Mouse (Mus musculus) inflammation-experienced regulatory T-cells (primary cell): Measurements from ENCODE around the gene Tomm5. TPM values are rescaled to one million over a fixed set of nuclear protein-coding genes. Genes with fewer than 3 reads are reported as not detected.

ENCODE experiments used
- polyA plus RNA-seq, 2 experiments: library from polyadenylated mRNA; unstranded; fragments of 100-300 nt; shearing (Covaris generic); gene quantifications; one replicate each; pipeline ENCODE4 v1.2.1; 2017

The Tomm5 gene
- 100 to 1,000 TPM; 128 to 133 TPM for polyA plus RNA-seq

DNA sequence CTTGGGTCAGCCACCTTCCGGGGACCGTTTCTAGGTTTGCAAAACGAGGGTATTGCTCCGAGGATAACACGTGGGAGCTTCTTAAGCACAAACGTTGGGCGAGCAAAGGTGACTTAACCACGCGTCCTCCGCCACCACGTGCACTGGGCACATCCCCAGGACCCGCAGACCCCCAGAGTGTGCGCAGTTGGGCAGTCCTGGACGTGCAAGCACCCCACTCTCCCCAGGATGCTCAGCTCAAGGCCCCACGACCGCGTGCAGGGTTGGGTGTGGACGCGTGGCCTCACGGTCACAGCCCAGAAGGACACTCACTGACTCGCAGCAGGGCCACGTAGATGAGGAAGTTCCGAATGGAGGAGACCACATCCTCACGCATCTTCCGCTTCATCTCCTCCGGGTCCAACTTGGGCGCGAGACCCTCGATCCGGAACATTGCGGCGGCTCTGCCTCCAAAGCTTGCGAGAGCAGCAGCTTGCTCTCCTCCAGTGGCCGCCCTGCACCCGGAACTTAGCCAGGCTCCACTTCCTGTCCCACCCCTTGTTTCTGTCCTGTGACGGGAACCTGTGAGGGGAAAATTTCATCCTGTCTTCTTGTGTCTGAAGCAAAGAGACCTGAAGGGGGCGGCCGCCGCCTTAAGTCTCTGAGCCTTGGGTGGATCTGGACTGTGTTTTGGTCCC, at the start of gene Tomm5:
Gene Tomm5, minus strand, starts transcription at position 514 of the 677 bp plus-strand sequence.

DNA sequence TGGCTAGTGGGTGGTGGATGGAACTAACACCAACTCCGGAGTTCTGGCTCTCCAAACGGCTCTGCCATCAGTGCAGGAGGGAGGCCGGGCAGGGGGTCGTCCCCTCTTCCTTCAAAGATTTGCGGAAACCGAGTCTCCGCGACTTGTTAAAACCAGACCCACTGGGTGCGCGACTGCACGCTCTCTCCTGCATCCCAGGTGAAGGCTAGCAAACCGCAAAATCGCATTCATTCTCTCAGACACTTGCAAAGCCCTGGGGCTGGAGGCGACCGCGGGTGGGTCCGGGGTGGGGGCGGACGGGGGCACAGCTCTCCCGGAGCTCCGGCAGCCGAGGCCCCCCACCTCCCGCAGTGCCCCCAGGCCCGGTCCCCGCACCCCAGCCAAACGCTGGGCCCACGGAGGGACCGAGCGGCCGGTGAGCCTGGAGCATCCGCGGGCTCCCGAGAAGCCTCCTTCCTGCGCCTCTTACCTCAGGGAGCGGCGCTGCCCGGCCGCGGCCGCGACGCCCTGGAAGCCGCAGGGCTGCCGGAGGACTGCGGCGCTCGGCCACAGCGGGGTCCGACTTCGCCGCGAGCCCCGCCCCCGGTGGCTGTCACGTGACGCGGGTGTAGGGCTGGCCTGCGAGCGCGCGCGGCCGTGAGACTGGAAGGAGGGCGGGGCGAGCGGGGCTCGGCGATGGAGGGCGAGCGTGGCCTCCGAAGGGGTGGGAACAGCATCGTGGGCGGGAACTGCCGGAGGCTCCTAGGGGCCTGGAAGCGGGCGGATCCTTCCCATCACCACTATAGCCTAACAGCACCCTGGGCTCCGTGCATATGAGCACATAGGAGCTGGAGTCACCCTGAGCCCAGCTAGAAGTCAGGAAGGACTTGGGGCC, 23.7 kb downstream of the Tomm5 start, which contains the start of gene Fbxo10:
Gene Fbxo10, minus strand, starts transcription at position 584 of the 874 bp plus-strand sequence.

Other genes starting within 250 kb of the Tomm5 start
- 10 to 100 TPM; 31.4 to 38.1 TPM for gene Grhpr, start 126.7 kb downstream of the Tomm5 start, polyA plus RNA-seq
- 10 to 100 TPM; 11.2 to 12.5 TPM for gene Zbtb5, start 95.7 kb downstream of the Tomm5 start, polyA plus RNA-seq
- 10 to 100 TPM; 47.9 to 58.1 TPM for gene Polr1e, start 89.5 kb downstream of the Tomm5 start, polyA plus RNA-seq
- 1 to 10 TPM; 1.9 to 5.7 TPM for gene Fbxo10, start 23.5 kb downstream of the Tomm5 start, polyA plus RNA-seq
- gene Frmpd1, start 76.8 kb upstream of the Tomm5 start, polyA plus RNA-seq, result under 1 TPM; 0.29 TPM
- gene Trmt10b, start 189.0 kb upstream of the Tomm5 start, polyA plus RNA-seq, result 10 to 100 TPM; 19.5 to 23.6 TPM
- gene Dcaf10, start 234.0 kb upstream of the Tomm5 start, polyA plus RNA-seq, result 10 to 100 TPM; 21.0 to 29.0 TPM
- gene Exosc3, start 234.6 kb upstream of the Tomm5 start, polyA plus RNA-seq, result 100 to 1,000 TPM; 115 to 132 TPM